Mouse (Mus musculus): ENCODE measurements around the gene Cenpe. TPM values are rescaled to one million over a fixed set of nuclear protein-coding genes. Genes with fewer than 3 reads are reported as not detected.

Cenpe gene
- polyA plus RNA-seq, 1 experiment: 9.0 TPM

DNA sequence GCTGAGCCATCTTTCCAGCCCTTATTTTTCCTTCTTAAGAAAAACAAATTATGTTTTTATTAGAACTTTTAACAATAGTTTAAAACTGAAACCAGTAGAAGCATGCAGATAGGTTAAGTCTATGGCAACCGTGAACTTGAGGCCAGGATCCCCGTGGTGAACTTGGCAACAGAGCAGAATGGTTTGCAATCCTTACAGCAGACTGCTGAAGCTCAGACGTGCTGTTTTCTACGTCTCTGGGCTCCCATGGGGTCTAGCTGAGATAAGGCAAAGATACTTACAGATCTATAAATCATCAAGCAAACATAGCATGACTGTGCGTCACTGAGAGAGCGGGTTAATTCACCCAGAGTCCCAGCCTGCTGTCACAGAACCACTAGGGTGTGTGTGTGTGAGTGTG is 87.7 kb downstream of the Cenpe start:
- Histone ChIP-seq H3K36me3 (ENCODE audit: control insufficient read depth, insufficient read depth, low read length) (no peaks in the 10 kb centered on the region), H3K27me3 (ENCODE audit: control insufficient read depth, insufficient read depth, low read length) (no peaks in the 10 kb centered on the region), H3K4me3 (ENCODE audit: control insufficient read depth, insufficient read depth, low read length) (no peak overlapping the region), H3K4me1 (replicated peaks; ENCODE audit: control insufficient read depth, insufficient read depth, low read length) (no peaks in the 10 kb centered on the region), H3K27ac (ENCODE audit: control insufficient read depth, insufficient read depth, low read length) (no peak overlapping the region)
- WGBS: 79% methylated on average over 6 of the region's 6 CpGs
- DNase-seq: no peak
- TF ChIP-seq CTCF (IDR thresholded peaks at IDR 0.05; ENCODE audit: borderline replicate concordance, control insufficient read depth, extremely low read depth, insufficient read depth, low read length, poor library complexity) (no peak), POLR2A (IDR thresholded peaks at IDR 0.05; ENCODE audit: control insufficient read depth, extremely low read depth, insufficient read depth, low read length, poor library complexity) (no peak)

DNA sequence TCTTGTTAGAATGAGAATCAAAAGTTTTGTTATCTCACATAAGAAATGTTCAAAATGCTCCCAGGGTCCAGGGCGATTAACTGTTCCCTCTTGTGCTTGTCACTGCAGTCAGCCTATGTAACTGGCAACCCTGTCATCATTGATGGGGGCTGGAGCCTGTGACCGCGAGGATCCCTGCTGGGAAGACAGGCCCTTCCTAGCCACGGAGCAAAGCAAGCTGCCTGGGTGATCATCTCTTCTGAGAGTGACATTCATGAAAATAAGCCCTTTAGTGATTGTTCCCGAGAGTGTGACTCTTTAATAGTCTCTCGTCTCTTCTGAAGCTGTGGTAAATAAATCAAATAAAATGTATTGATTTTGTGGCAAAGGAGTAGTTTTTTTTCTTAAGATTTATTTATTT is 91.7 kb downstream of the Cenpe start:
- TF ChIP-seq POLR2A (IDR thresholded peaks at IDR 0.05; ENCODE audit: control insufficient read depth, extremely low read depth, insufficient read depth, low read length, poor library complexity) (no peak), CTCF (IDR thresholded peaks at IDR 0.05; ENCODE audit: borderline replicate concordance, control insufficient read depth, extremely low read depth, insufficient read depth, low read length, poor library complexity) (no peak)
- 95% methylated on average over 6 of the region's 6 CpGs for WGBS

DNA sequence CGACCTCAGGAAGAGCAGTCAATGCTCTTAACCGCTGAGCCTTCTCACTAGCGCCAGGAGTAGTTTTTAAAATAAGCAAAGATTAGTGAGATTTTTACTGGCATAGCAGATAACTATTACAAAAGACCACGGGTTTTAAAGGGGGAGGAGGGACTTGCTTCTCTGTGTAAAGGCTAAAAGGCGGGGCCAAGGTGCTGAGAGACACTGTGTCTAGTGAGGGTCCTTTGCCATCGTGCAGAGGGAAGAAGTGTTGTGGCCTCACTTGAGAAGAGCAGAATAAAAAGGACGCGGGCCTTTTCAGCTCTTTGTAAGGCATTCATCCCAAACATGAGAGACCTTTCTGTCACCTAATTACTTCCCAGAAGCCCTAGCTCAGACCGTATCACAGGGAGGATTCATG is 92.2 kb downstream of the Cenpe start:
- TF ChIP-seq POLR2A (IDR thresholded peaks at IDR 0.05; ENCODE audit: control insufficient read depth, extremely low read depth, insufficient read depth, low read length, poor library complexity): no peak
- no peak for DNase-seq
- Histone ChIP-seq H3K36me3 (ENCODE audit: control insufficient read depth, insufficient read depth, low read length) (no peaks in the 10 kb centered on the region), H3K4me1 (replicated peaks; ENCODE audit: control insufficient read depth, insufficient read depth, low read length) (peaks cover 8% of the 10 kb centered on the region), H3K4me3 (ENCODE audit: control insufficient read depth, insufficient read depth, low read length) (no peak overlapping the region), H3K27me3 (ENCODE audit: control insufficient read depth, insufficient read depth, low read length) (no peaks in the 10 kb centered on the region), H3K27ac (ENCODE audit: control insufficient read depth, insufficient read depth, low read length) (no peak overlapping the region)
- WGBS: 81% methylated on average over 9 of the region's 9 CpGs

More for the DNA sequence above, 91.7 kb downstream of the Cenpe start:
- Histone ChIP-seq H3K4me3 (ENCODE audit: control insufficient read depth, insufficient read depth, low read length) (no peak overlapping the region), H3K27ac (ENCODE audit: control insufficient read depth, insufficient read depth, low read length) (no peak overlapping the region), H3K36me3 (ENCODE audit: control insufficient read depth, insufficient read depth, low read length) (no peaks in the 10 kb centered on the region), H3K27me3 (ENCODE audit: control insufficient read depth, insufficient read depth, low read length) (no peaks in the 10 kb centered on the region), H3K4me1 (replicated peaks; ENCODE audit: control insufficient read depth, insufficient read depth, low read length) (peaks cover 8% of the 10 kb centered on the region)
- DNase-seq: no peak

DNA sequence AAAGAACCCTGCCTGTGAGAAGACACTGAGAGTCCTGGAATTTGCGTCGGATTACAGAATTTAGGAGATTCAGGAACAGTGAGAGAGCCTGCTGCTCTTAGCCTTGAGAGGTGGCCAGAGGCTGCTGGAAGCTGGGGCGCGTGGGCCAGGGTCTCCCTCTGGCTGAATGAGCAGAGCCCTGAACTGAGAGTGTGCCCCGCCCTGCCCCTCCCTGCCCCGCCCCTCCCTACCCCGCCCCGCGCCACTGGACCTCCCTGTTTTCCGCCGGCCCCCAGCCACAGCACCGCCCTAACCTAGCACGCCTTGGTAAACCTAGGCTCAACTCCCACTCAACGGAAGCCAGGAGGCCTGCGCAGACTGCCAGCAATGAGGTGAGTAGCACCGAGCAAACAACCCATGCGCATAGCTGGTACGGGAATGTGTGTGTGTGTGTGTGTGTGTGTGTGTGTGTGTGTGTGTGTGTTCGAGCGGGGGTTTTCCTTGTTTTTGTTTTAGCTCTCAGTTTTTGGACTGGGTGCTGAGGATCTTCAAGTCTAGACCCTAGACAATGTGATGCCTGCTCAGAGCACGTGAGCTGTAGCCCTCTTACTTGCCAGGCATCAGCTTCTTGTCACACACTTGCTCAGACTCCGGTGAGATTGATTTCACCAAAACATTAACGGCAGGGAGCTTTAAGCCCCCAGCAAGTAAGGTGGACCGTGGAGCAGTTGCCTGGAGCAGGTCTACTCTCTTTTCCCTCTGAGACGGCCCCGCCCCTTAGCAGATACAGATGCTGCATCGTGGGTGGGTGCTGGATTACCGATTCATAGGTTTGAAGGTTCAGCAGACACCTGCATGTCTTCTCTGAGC is 95.3 kb downstream of the Cenpe start, which contains the start of gene Slc9b2:
Gene Slc9b2 (plus strand): TSS at position 290 of the 849 bp plus-strand sequence.
- Histone ChIP-seq H3K36me3 (ENCODE audit: control insufficient read depth, insufficient read depth, low read length) (no peaks in the 10 kb centered on the region), H3K4me3 (ENCODE audit: control insufficient read depth, insufficient read depth, low read length) (0 out of 2 replicates have a peak within 1 kb of the TSS, but pooled peaks have one; percentile 6), H3K4me1 (replicated peaks; ENCODE audit: control insufficient read depth, insufficient read depth, low read length) (peaks cover 8% of the 10 kb centered on the region), H3K27me3 (ENCODE audit: control insufficient read depth, insufficient read depth, low read length) (no peaks in the 10 kb centered on the region), H3K27ac (ENCODE audit: control insufficient read depth, insufficient read depth, low read length) (no peak within 1 kb of the TSS)
- peak; percentile 48 for DNase-seq
- WGBS: 13% methylated on average over 28 of the region's 28 CpGs
- no peak for TF ChIP-seq CTCF (IDR thresholded peaks at IDR 0.05; ENCODE audit: borderline replicate concordance, control insufficient read depth, extremely low read depth, insufficient read depth, low read length, poor library complexity)
- TF ChIP-seq POLR2A (IDR thresholded peaks at IDR 0.05; ENCODE audit: control insufficient read depth, extremely low read depth, insufficient read depth, low read length, poor library complexity): no peak

DNA sequence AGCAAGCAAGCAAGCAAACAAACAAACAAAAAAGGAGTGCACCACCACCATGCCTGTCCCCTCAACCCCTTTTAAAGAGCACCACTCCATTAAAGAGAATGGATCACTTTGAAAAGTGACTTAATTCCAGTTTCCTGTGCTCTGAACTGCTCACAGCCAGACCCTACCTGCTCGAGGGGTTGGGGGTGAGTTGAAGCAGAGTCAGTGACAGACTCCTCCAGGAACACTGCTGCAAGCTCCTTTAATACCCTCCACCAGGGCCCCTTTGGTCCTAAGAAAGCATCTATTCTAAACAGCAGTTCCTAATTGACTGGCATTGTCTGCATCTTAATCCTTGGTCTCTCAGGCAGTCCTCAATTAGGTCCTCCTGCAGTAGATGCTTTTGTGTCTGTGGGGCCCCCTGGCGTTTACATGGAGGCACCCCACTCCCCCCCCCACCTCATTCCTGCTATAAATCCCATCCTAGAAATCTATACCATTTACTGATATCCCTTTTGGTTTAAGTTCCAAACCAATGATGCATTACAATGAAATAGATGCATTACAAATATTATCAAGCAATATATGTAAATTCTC is 100.7 kb downstream of the Cenpe start:
- H3K27me3 ChIP-seq (ENCODE audit: control insufficient read depth, insufficient read depth, low read length): no peaks in the 10 kb centered on the region
- DNase-seq: no peak
- no peak overlapping the region for H3K4me3 ChIP-seq (ENCODE audit: control insufficient read depth, insufficient read depth, low read length)
- H3K36me3 ChIP-seq (ENCODE audit: control insufficient read depth, insufficient read depth, low read length): no peaks in the 10 kb centered on the region
- TF ChIP-seq POLR2A (IDR thresholded peaks at IDR 0.05; ENCODE audit: control insufficient read depth, extremely low read depth, insufficient read depth, low read length, poor library complexity) (no peak), CTCF (IDR thresholded peaks at IDR 0.05; ENCODE audit: borderline replicate concordance, control insufficient read depth, extremely low read depth, insufficient read depth, low read length, poor library complexity) (no peak)
- peaks cover under 1% of the 10 kb centered on the region for H3K4me1 ChIP-seq (replicated peaks; ENCODE audit: control insufficient read depth, insufficient read depth, low read length)
- H3K27ac ChIP-seq (ENCODE audit: control insufficient read depth, insufficient read depth, low read length): no peak overlapping the region
- WGBS: 58% methylated on average over 2 of the region's 2 CpGs

DNA sequence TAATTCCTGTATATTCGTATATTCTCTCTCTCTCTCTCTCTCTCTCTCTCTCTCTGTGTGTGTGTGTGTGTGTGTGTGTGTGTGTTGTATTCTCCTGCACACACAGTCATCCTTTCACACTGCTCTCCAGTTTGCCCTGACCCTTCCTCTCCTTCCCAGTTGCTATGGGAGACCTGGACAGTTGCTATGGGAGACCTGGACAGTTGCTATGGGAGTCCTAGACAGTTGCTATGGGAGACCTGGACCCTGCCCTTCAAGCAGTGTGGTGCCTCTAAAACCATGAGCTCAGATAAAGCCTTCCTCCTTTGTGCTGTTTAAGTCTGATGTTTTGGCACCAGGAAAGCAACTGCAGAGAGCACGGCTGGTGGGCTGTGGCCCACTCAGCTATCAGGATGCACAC is 101.4 kb downstream of the Cenpe start:
- WGBS: 95% methylated on average over 2 of the region's 2 CpGs
- Histone ChIP-seq H3K36me3 (ENCODE audit: control insufficient read depth, insufficient read depth, low read length) (no peaks in the 10 kb centered on the region), H3K27ac (ENCODE audit: control insufficient read depth, insufficient read depth, low read length) (no peak overlapping the region), H3K4me1 (replicated peaks; ENCODE audit: control insufficient read depth, insufficient read depth, low read length) (no peaks in the 10 kb centered on the region), H3K27me3 (ENCODE audit: control insufficient read depth, insufficient read depth, low read length) (no peaks in the 10 kb centered on the region), H3K4me3 (ENCODE audit: control insufficient read depth, insufficient read depth, low read length) (no peak overlapping the region)
- TF ChIP-seq CTCF (IDR thresholded peaks at IDR 0.05; ENCODE audit: borderline replicate concordance, control insufficient read depth, extremely low read depth, insufficient read depth, low read length, poor library complexity): no peak
- no peak for TF ChIP-seq POLR2A (IDR thresholded peaks at IDR 0.05; ENCODE audit: control insufficient read depth, extremely low read depth, insufficient read depth, low read length, poor library complexity)
- no peak for DNase-seq

All from thymus, adult 2 months (tissue).